Mouse (Mus musculus): Measurements from ENCODE around the gene Uaca. TPM values are rescaled to one million over a fixed set of nuclear protein-coding genes. Genes with fewer than 3 reads are reported as not detected.

Uaca gene
- polyA plus RNA-seq (2015; fragmentation: Nextera tagmentation; extraction: Ambion mirVana): 14.4 and 15.2 TPM in 2 replicates

GRCm38 (mm10) chr9:60794210-60794840 is at the start of gene Uaca:
Uaca (plus strand) TSS chr9:60794542.

Other genes starting within 250 kb of the Uaca start
- 72.1 TPM in 2 replicates for gene Lrrc49, start 106.4 kb upstream of the Uaca start, polyA plus RNA-seq (2015; fragmentation: Nextera tagmentation; extraction: Ambion mirVana)
- gene Larp6, start 81.6 kb upstream of the Uaca start, polyA plus RNA-seq (2015; fragmentation: Nextera tagmentation; extraction: Ambion mirVana): 33.3 and 34.7 TPM in 2 replicates